Mouse (Mus musculus): Measurements from ENCODE around the gene Wwp2.

GRCm38 (mm10) chr8:107417001-107417400 is 19.2 kb upstream of the Wwp2 start:
- TF ChIP-seq POLR2A (IDR thresholded peaks at IDR 0.05; ENCODE audit: low read depth, low read length) (no peak), CTCF (conservative IDR thresholded peaks at IDR 0.05; ENCODE audit: insufficient read depth, insufficient read length, low read depth, low read length) (no peak)

Data from kidney, adult 2 months (tissue).